12 mouse cellular contexts compared by ENCODE assay signal in the genomic region with DNA sequence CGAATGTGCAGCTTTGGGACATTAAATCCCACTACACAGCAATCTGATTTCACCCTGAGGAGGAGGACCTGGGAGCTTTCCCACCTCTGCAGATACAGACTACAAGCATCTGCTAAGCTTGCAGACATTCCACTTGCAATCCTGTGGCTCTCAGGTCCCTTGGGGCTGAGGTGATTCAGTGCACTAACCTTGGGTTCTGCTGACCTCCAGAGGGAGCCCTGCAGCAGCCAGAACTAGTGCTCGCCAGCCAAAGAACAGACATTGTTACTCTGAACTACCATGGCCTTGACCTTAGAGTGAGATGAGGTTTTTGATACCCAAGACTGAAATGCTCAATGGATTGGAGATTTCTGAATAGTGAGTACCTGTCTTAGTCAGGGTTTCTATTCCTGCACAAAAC. TPM values are rescaled to one million over a fixed set of nuclear protein-coding genes. Genes with fewer than 3 reads are reported as not detected.
DNase-seq lines count a peak whose midpoint lies in the region; ATAC-seq and TF ChIP-seq lines count a peak whose summit lies in the region.
"Had no signal": no experiment of that assay in that cellular context is flagged by ENCODE, and none has a peak within 500 bp of the region (broad histone marks: within the 10 kb centered on the region; RNA-seq: fewer than 3 reads in every experiment).

No protein-coding gene starts in this region.

- H3K4me3 ChIP-seq in forebrain, postnatal 0 days (ENCODE audit: low read depth, low read length) = no peak overlapping the region
- no peak overlapping the region for H3K4me3 ChIP-seq in forebrain, embryonic 15.5 days
- no peak overlapping the region for H3K4me3 ChIP-seq in midbrain, postnatal 0 days (ENCODE audit: low read depth, low read length)
- H3K4me3 ChIP-seq in midbrain, embryonic 15.5 days = no peak overlapping the region
- no peak overlapping the region for H3K4me3 ChIP-seq in stomach, postnatal 0 days (ENCODE audit: low read depth, low read length)
- H3K4me3 ChIP-seq in forebrain, embryonic 14.5 days (ENCODE audit: low read depth, low read length) = no peak overlapping the region
- H3K4me3 ChIP-seq: erythroblast, embryonic 14.5 days; neural tube, embryonic 12.5 days had no signal

- no peak overlapping the region for H3K4me2 ChIP-seq in forebrain, postnatal 0 days (ENCODE audit: low read depth)
- no peak overlapping the region for H3K4me2 ChIP-seq in forebrain, embryonic 15.5 days (replicated peaks)
- H3K4me2 ChIP-seq in midbrain, postnatal 0 days (ENCODE audit: low read depth, low read length, poor library complexity, severe bottlenecking) = no peak overlapping the region
- H3K4me2 ChIP-seq in midbrain, embryonic 15.5 days = no peak overlapping the region
- H3K4me2 ChIP-seq in stomach, postnatal 0 days (replicated peaks; ENCODE audit: low read depth) = no peak overlapping the region
- no peak overlapping the region for H3K4me2 ChIP-seq in forebrain, embryonic 14.5 days (ENCODE audit: low read length)
- H3K4me2 ChIP-seq: heart, embryonic 11.5 days; neural tube, embryonic 12.5 days had no signal

- peaks cover 3% of the 10 kb centered on the region for H3K4me1 ChIP-seq in forebrain, postnatal 0 days (ENCODE audit: insufficient read depth)
- peaks cover 7% of the 10 kb centered on the region; the same call in 1 of the 2 replicates for H3K4me1 ChIP-seq in forebrain, embryonic 15.5 days
- no peaks in the 10 kb centered on the region for H3K4me1 ChIP-seq in midbrain, postnatal 0 days (ENCODE audit: insufficient read depth, low read length)
- peaks cover 8% of the 10 kb centered on the region; the same call in 1 of the 2 replicates for H3K4me1 ChIP-seq in midbrain, embryonic 15.5 days
- no peaks in the 10 kb centered on the region for H3K4me1 ChIP-seq in stomach, postnatal 0 days (replicated peaks; ENCODE audit: control insufficient read depth, insufficient read depth)
- peaks cover 4% of the 10 kb centered on the region; the same call in 1 of the 2 replicates for H3K4me1 ChIP-seq in forebrain, embryonic 14.5 days (ENCODE audit: control insufficient read depth, insufficient read depth, low read length)
- H3K4me1 ChIP-seq: neural tube, embryonic 12.5 days had no signal

- TF ChIP-seq CTCF in forebrain, postnatal 0 days (IDR thresholded peaks at IDR 0.05; ENCODE audit: low read depth) = peak; percentile 14; the same call in 1 of the 2 replicates
- peak; percentile 24 for TF ChIP-seq CTCF in midbrain, postnatal 0 days (IDR thresholded peaks at IDR 0.05)
- TF ChIP-seq CTCF in stomach, postnatal 0 days (IDR thresholded peaks at IDR 0.05; ENCODE audit: low read depth) = peak; percentile 55

- no peaks in the 10 kb centered on the region for H3K27me3 ChIP-seq in forebrain, postnatal 0 days (ENCODE audit: insufficient read depth, low read length)
- no peaks in the 10 kb centered on the region for H3K27me3 ChIP-seq in forebrain, embryonic 15.5 days
- H3K27me3 ChIP-seq in midbrain, postnatal 0 days (ENCODE audit: insufficient read depth, low read length) = no peaks in the 10 kb centered on the region
- no peaks in the 10 kb centered on the region for H3K27me3 ChIP-seq in midbrain, embryonic 15.5 days (replicated peaks)
- no peaks in the 10 kb centered on the region for H3K27me3 ChIP-seq in stomach, postnatal 0 days (ENCODE audit: control insufficient read depth, insufficient read depth, low read length)
- no peaks in the 10 kb centered on the region for H3K27me3 ChIP-seq in forebrain, embryonic 14.5 days (replicated peaks; ENCODE audit: control insufficient read depth, insufficient read depth, low read length)
- H3K27me3 ChIP-seq: neural tube, embryonic 12.5 days had no signal

- DNase-seq in forebrain, postnatal 0 days = no peak
- DNase-seq in midbrain, postnatal 0 days (ENCODE audit: low spot score) = no peak
- DNase-seq in embryo, embryonic 11 days = peak; percentile 31
- peak; percentile 20 for DNase-seq in stomach, postnatal 0 days (ENCODE audit: low spot score)
- DNase-seq in forebrain, embryonic 14.5 days (ENCODE audit: low spot score) = no peak
- no peak for DNase-seq in urinary bladder, postnatal 14 days (ENCODE audit: low spot score)

- 67% methylated on average over 2 of the region's 2 CpGs for WGBS in forebrain, postnatal 0 days
- WGBS in forebrain, embryonic 15.5 days = 54% methylated on average over 2 of the region's 2 CpGs
- 62% methylated on average over 2 of the region's 2 CpGs for WGBS in midbrain, postnatal 0 days
- WGBS in midbrain, embryonic 15.5 days = 61% methylated on average over 2 of the region's 2 CpGs
- WGBS in stomach, postnatal 0 days = 52% methylated on average over 2 of the region's 2 CpGs
- 70% methylated on average over 2 of the region's 2 CpGs for WGBS in forebrain, embryonic 14.5 days

- no peak for ATAC-seq in forebrain, postnatal 0 days
- ATAC-seq in forebrain, embryonic 15.5 days (replicated peaks) = no peak
- no peak for ATAC-seq in midbrain, postnatal 0 days (ENCODE audit: low FRiP score)
- no peak for ATAC-seq in midbrain, embryonic 15.5 days (replicated peaks)
- ATAC-seq in stomach, postnatal 0 days (ENCODE audit: low FRiP score, low TSS enrichment) = no peak
- ATAC-seq in forebrain, embryonic 14.5 days = no peak

- no peak for TF ChIP-seq EP300 in stomach, postnatal 0 days (optimal IDR thresholded peaks at IDR 0.05)

- H3K27ac ChIP-seq in forebrain, postnatal 0 days (ENCODE audit: low read depth, low read length) = no peak overlapping the region
- no peak overlapping the region for H3K27ac ChIP-seq in forebrain, embryonic 15.5 days (replicated peaks)
- H3K27ac ChIP-seq in midbrain, postnatal 0 days (ENCODE audit: low read depth, low read length) = no peak overlapping the region
- no peak overlapping the region for H3K27ac ChIP-seq in midbrain, embryonic 15.5 days
- no peak overlapping the region for H3K27ac ChIP-seq in stomach, postnatal 0 days (replicated peaks)
- no peak overlapping the region for H3K27ac ChIP-seq in forebrain, embryonic 14.5 days (ENCODE audit: low read depth, low read length)
- H3K27ac ChIP-seq: macrophage; neural tube, embryonic 12.5 days had no signal

- H3K36me3 ChIP-seq in forebrain, postnatal 0 days (ENCODE audit: insufficient read depth) = no peaks in the 10 kb centered on the region
- no peaks in the 10 kb centered on the region for H3K36me3 ChIP-seq in forebrain, embryonic 15.5 days
- H3K36me3 ChIP-seq in midbrain, postnatal 0 days (ENCODE audit: insufficient read depth, low read length) = no peaks in the 10 kb centered on the region
- no peaks in the 10 kb centered on the region for H3K36me3 ChIP-seq in midbrain, embryonic 15.5 days (replicated peaks)
- H3K36me3 ChIP-seq in stomach, postnatal 0 days (ENCODE audit: control insufficient read depth, insufficient read depth, low read length) = no peaks in the 10 kb centered on the region
- H3K36me3 ChIP-seq in forebrain, embryonic 14.5 days (ENCODE audit: control insufficient read depth, insufficient read depth, low read length) = no peaks in the 10 kb centered on the region
- H3K36me3 ChIP-seq: neural tube, embryonic 12.5 days had no signal

- no peaks in the 10 kb centered on the region for H3K9me3 ChIP-seq in forebrain, postnatal 0 days (ENCODE audit: low read length)
- no peaks in the 10 kb centered on the region for H3K9me3 ChIP-seq in forebrain, embryonic 15.5 days
- no peaks in the 10 kb centered on the region for H3K9me3 ChIP-seq in midbrain, postnatal 0 days (ENCODE audit: low read length)
- no peaks in the 10 kb centered on the region for H3K9me3 ChIP-seq in midbrain, embryonic 15.5 days
- H3K9me3 ChIP-seq in stomach, postnatal 0 days (ENCODE audit: control insufficient read depth, low read length) = no peaks in the 10 kb centered on the region
- no peaks in the 10 kb centered on the region for H3K9me3 ChIP-seq in forebrain, embryonic 14.5 days (replicated peaks; ENCODE audit: control insufficient read depth, low read length)
- H3K9me3 ChIP-seq: neural tube, embryonic 12.5 days had no signal

- no peak overlapping the region for H3K9ac ChIP-seq in forebrain, postnatal 0 days
- no peak overlapping the region for H3K9ac ChIP-seq in forebrain, embryonic 15.5 days (replicated peaks)
- H3K9ac ChIP-seq in midbrain, postnatal 0 days (replicated peaks; ENCODE audit: low read length, poor library complexity, severe bottlenecking) = no peak overlapping the region
- H3K9ac ChIP-seq in midbrain, embryonic 15.5 days = no peak overlapping the region
- H3K9ac ChIP-seq in stomach, postnatal 0 days (ENCODE audit: low read length) = no peak overlapping the region
- H3K9ac ChIP-seq in forebrain, embryonic 14.5 days (ENCODE audit: low read length) = no peak overlapping the region
- H3K9ac ChIP-seq: neural tube, embryonic 12.5 days had no signal

RNA-seq across cellular contexts. Expression of gene Ranbp3l, which starts 4.4 kb away (rescaled TPM):
- 16.3 and 23.1 TPM in 2 replicates for total RNA-seq in forebrain, postnatal 0 days (2014; rRNA removed)
- polyA plus RNA-seq in forebrain, postnatal 0 days (2015; fragmentation: Nextera tagmentation; extraction: Ambion mirVana) = 9.7 and 11.3 TPM in 2 replicates
- polyA plus RNA-seq in forebrain, embryonic 15.5 days (2015; fragmentation: Nextera tagmentation; extraction: Ambion mirVana) = 5.2 and 5.7 TPM in 2 replicates
- 14.5 and 29.5 TPM in 2 replicates for total RNA-seq in midbrain, postnatal 0 days (2014; rRNA removed)
- 15.0 and 15.5 TPM in 2 replicates for polyA plus RNA-seq in midbrain, postnatal 0 days (2015; fragmentation: Nextera tagmentation; extraction: Ambion mirVana)
- polyA plus RNA-seq in midbrain, embryonic 15.5 days (2015; fragmentation: Nextera tagmentation; extraction: Ambion mirVana) = 13.1 and 14.4 TPM in 2 replicates
- polyA plus RNA-seq in stomach, postnatal 0 days (2015; fragmentation: Nextera tagmentation; extraction: Ambion mirVana) = 0.41 and 0.42 TPM in 2 replicates
- polyA plus RNA-seq in forebrain, embryonic 14.5 days (2014; fragmentation: Nextera tagmentation; extraction: Ambion mirVana) = 10.4 and 11.3 TPM in 2 replicates
- polyA plus RNA-seq: erythroblast, embryonic 14.5 days; macrophage had no signal

Comparison
In these comparisons a context has a peak if more than half of its experiments do, and no peak if none do; other contexts are left out.
1. DNase-seq: peak in embryo, embryonic 11 days (single experiment) and stomach, postnatal 0 days (single experiment); none in forebrain, postnatal 0 days (single experiment), midbrain, postnatal 0 days (single experiment), forebrain, embryonic 14.5 days (single experiment) and urinary bladder, postnatal 14 days (single experiment).
2. Peak in every context shown above with its lines, with median percentiles within 50 percentile points of each other: CTCF ChIP-seq.